Mouse (Mus musculus) kidney, postnatal 36 days (tissue): ENCODE data around the gene B3gnt2.

Experiments used
- DNase-seq, 2 experiments: peaks; one replicate each; pipeline ENCODE4 v3.0.0; 2021 to 2022; ENCODE audit warnings: mixed read lengths in 2 of 2

B3gnt2 gene

GRCm38 (mm10) chr11:22868582-22868981 lies 7.8 kb upstream of the B3gnt2 start:
- DNase-seq = no peak

- DNase-seq = no peak
These were observed 6.9 kb upstream of the B3gnt2 start for GRCm38 (mm10) chr11:22867691-22868090.

- no peak for DNase-seq
These were observed 5.0 kb upstream of the B3gnt2 start for GRCm38 (mm10) chr11:22865635-22866246.

- DNase-seq = no peak
These were observed 3.7 kb upstream of the B3gnt2 start for GRCm38 (mm10) chr11:22864305-22865060.

- no peak for DNase-seq
These were observed 2.8 kb upstream of the B3gnt2 start for GRCm38 (mm10) chr11:22863581-22863980.

- no peak for DNase-seq
These were observed 554 bp upstream of the B3gnt2 start for GRCm38 (mm10) chr11:22861315-22861714.

GRCm38 (mm10) chr11:22859633-22860334 lies 977 bp downstream of the B3gnt2 start:
- DNase-seq = peak; percentile 92 to 96

- peak in 1 of 2 experiments; percentile 50 for DNase-seq
These were observed 1.5 kb downstream of the B3gnt2 start for GRCm38 (mm10) chr11:22859301-22859632.

GRCm38 (mm10) chr11:22858441-22859300 lies 2.1 kb downstream of the B3gnt2 start:
- peak; percentile 74 to 80 for DNase-seq

- peak in 1 of 2 experiments; percentile 67 for DNase-seq
These were observed 2.9 kb downstream of the B3gnt2 start for GRCm38 (mm10) chr11:22857705-22858440.

- DNase-seq = no peak
These were observed 3.6 kb downstream of the B3gnt2 start for GRCm38 (mm10) chr11:22857106-22857704.

GRCm38 (mm10) chr11:22856371-22856965 lies 4.3 kb downstream of the B3gnt2 start:
- peak in 1 of 2 experiments; percentile 9 for DNase-seq

GRCm38 (mm10) chr11:22854571-22854970 lies 6.2 kb downstream of the B3gnt2 start:
- peak in 1 of 2 experiments; percentile 5 for DNase-seq

- DNase-seq = peak in 1 of 2 experiments; percentile 15
These were observed 7.1 kb downstream of the B3gnt2 start for GRCm38 (mm10) chr11:22853477-22854157.

GRCm38 (mm10) chr11:22852510-22852909 lies 8.3 kb downstream of the B3gnt2 start:
- no peak for DNase-seq

GRCm38 (mm10) chr11:22851416-22851815 lies 9.3 kb downstream of the B3gnt2 start:
- DNase-seq = peak; percentile 39 to 55

- DNase-seq = peak; percentile 67 to 71
These were observed 10.7 kb downstream of the B3gnt2 start for GRCm38 (mm10) chr11:22850077-22850476.

GRCm38 (mm10) chr11:22848649-22849195 lies 12.0 kb downstream of the B3gnt2 start:
- peak in 1 of 2 experiments; percentile 46 for DNase-seq

- DNase-seq = peak; percentile 74 to 93
These were observed 12.8 kb downstream of the B3gnt2 start for GRCm38 (mm10) chr11:22847732-22848648.
